Mouse (Mus musculus) spleen, adult 2 months (tissue): Measurements from ENCODE around the gene Nck1.

Source experiments
- CTCF ChIP-seq: fragments of 200-500 bp; IDR thresholded peaks from 2 replicates; pipeline ENCODE4 v1.5.1; 2011; ENCODE audit warnings: mild to moderate bottlenecking, inconsistent platforms; ENCODE audit not compliant: insufficient read depth, insufficient read length, insufficient replicate concordance; ENCODE audit errors: extremely low read depth
- POLR2A ChIP-seq: fragments of 200-500 bp; IDR thresholded peaks from 2 replicates; pipeline ENCODE4 v1.6.1; 2011; ENCODE audit warnings: low read depth, low read length, inconsistent platforms

DNA sequence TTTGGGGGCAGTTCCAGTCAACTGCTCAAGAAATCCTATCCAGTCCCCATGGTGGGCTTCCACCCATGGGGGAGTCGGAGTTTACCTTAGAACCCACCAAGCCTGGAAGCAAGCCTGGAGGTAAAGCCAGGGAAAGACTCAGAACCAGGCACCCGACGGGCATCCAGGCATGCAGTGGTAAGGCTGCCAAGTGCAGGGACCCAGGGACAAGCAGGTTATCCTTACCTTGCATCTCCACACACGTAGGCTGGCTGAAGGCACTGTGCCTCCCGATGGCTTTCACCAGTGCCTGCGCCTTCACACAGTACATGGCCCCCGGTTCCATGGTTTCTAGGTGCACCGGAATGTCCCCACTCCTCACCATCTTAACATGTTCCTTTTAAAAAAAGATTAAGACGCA lies 79.9 kb downstream of the Nck1 start:
- no peak for TF ChIP-seq POLR2A
- TF ChIP-seq CTCF: no peak
